Mouse (Mus musculus): ENCODE data around the gene Mab21l1. TPM values are rescaled to one million over a fixed set of nuclear protein-coding genes. Genes with fewer than 3 reads are reported as not detected.

Mab21l1 gene
- polyA plus RNA-seq (2015; fragmentation: Nextera tagmentation; extraction: Ambion mirVana), result 8.8 and 9.4 TPM in 2 replicates

- Histone ChIP-seq H3K9ac (ENCODE audit: low read depth, low read length) (peak within 1 kb of the TSS; percentile 43; the same call in 1 of the 2 replicates), H3K27ac (ENCODE audit: low read length) (0 out of 2 replicates have a peak within 1 kb of the TSS, but pooled peaks have one; percentile 28)
Measured at GRCm38 (mm10) chr3:55782056-55782687, at the start of gene Mab21l1. Gene Mab21l1 (plus strand): TSS chr3:55782510.

GRCm38 (mm10) chr3:55733665-55734064, 48.6 kb upstream of the Mab21l1 start:
- Histone ChIP-seq H3K4me3 (ENCODE audit: low read length) (no peak overlapping the region), H3K27ac (ENCODE audit: low read length) (no peak overlapping the region), H3K27me3 (replicated peaks; ENCODE audit: control insufficient read depth, insufficient read depth, low read length) (no peaks in the 10 kb centered on the region), H3K9me3 (ENCODE audit: control insufficient read depth, low read length) (no peaks in the 10 kb centered on the region), H3K4me1 (ENCODE audit: control insufficient read depth, insufficient read depth, low read length) (no peaks in the 10 kb centered on the region), H3K36me3 (ENCODE audit: control insufficient read depth, insufficient read depth, low read length) (no peaks in the 10 kb centered on the region), H3K4me2 (ENCODE audit: low read depth, low read length) (no peak overlapping the region), H3K9ac (ENCODE audit: low read depth, low read length) (no peak overlapping the region)
- WGBS, result 79% methylated on average over 6 of the region's 6 CpGs
- no peak for ATAC-seq

More at GRCm38 (mm10) chr3:55782056-55782687, at the start of gene Mab21l1:
- peaks cover 42% of the 10 kb centered on the region for H3K27me3 ChIP-seq (replicated peaks; ENCODE audit: control insufficient read depth, insufficient read depth, low read length)
- peak; percentile 27; the same call in 1 of the 2 replicates for ATAC-seq
- H3K9me3 ChIP-seq (ENCODE audit: control insufficient read depth, low read length), result no peaks in the 10 kb centered on the region
- H3K36me3 ChIP-seq (ENCODE audit: control insufficient read depth, insufficient read depth, low read length), result no peaks in the 10 kb centered on the region
- H3K4me1 ChIP-seq (ENCODE audit: control insufficient read depth, insufficient read depth, low read length), result peaks cover 5% of the 10 kb centered on the region; the same call in 1 of the 2 replicates
- H3K4me3 ChIP-seq (ENCODE audit: low read length), result peak within 1 kb of the TSS; percentile 38
- peak within 1 kb of the TSS; percentile 36 for H3K4me2 ChIP-seq (ENCODE audit: low read depth, low read length)
- WGBS, result 36% methylated on average over 16 of the region's 16 CpGs

DNA sequence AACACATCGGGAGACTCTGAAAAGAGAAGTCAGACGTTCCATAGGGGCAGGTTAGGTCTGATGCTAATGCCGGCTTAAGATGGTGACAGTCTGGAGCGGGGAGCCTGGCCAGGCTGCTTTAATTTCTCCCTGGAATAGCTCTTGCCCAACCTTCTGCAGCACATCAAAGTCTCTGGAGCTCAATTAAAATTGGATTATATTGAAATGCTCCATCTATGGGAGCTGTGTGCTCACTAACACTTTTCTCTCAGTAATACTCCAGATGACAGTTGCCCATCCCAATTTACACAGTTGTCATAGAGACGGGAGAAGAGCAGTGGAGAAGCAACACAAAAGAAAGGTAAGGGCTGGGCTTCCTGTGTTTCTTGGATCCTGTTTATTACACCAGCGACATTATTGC, 40.9 kb upstream of the Mab21l1 start:
- 67% methylated on average over 6 of the region's 6 CpGs for WGBS
- H3K27ac ChIP-seq (ENCODE audit: low read length), result no peak overlapping the region
- H3K27me3 ChIP-seq (replicated peaks; ENCODE audit: control insufficient read depth, insufficient read depth, low read length), result no peaks in the 10 kb centered on the region
- H3K4me2 ChIP-seq (ENCODE audit: low read depth, low read length), result no peak overlapping the region
- H3K4me1 ChIP-seq (ENCODE audit: control insufficient read depth, insufficient read depth, low read length), result no peaks in the 10 kb centered on the region
- no peak overlapping the region for H3K4me3 ChIP-seq (ENCODE audit: low read length)
- H3K9ac ChIP-seq (ENCODE audit: low read depth, low read length), result no peak overlapping the region
- no peaks in the 10 kb centered on the region for H3K9me3 ChIP-seq (ENCODE audit: control insufficient read depth, low read length)
- no peak for ATAC-seq
- no peaks in the 10 kb centered on the region for H3K36me3 ChIP-seq (ENCODE audit: control insufficient read depth, insufficient read depth, low read length)

DNA sequence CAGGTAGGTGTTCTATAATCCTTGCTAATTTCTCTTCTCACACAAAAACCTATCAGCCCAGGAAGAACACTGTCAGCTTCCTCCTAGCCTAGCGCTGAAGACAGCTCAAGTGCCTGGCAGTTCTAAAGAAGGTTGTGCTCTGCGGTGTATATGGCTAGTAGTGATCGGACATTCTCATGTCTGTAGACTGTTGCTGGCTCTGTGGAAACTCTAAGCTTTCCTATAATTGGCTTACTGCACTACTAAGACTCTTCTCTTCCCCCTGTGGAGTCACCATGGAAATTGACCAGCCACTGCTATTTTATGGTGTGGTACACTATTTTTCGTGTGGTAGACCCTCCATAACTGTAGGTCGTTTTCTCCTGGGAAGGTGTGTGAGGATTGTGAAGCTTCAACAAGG, 40.1 kb upstream of the Mab21l1 start:
- Histone ChIP-seq H3K9ac (ENCODE audit: low read depth, low read length) (no peak overlapping the region), H3K4me1 (ENCODE audit: control insufficient read depth, insufficient read depth, low read length) (no peaks in the 10 kb centered on the region), H3K4me2 (ENCODE audit: low read depth, low read length) (no peak overlapping the region), H3K9me3 (ENCODE audit: control insufficient read depth, low read length) (no peaks in the 10 kb centered on the region), H3K27me3 (replicated peaks; ENCODE audit: control insufficient read depth, insufficient read depth, low read length) (no peaks in the 10 kb centered on the region), H3K36me3 (ENCODE audit: control insufficient read depth, insufficient read depth, low read length) (no peaks in the 10 kb centered on the region), H3K27ac (ENCODE audit: low read length) (no peak overlapping the region), H3K4me3 (ENCODE audit: low read length) (no peak overlapping the region)
- WGBS, result 80% methylated on average over 5 of the region's 5 CpGs
- ATAC-seq, result no peak

DNA sequence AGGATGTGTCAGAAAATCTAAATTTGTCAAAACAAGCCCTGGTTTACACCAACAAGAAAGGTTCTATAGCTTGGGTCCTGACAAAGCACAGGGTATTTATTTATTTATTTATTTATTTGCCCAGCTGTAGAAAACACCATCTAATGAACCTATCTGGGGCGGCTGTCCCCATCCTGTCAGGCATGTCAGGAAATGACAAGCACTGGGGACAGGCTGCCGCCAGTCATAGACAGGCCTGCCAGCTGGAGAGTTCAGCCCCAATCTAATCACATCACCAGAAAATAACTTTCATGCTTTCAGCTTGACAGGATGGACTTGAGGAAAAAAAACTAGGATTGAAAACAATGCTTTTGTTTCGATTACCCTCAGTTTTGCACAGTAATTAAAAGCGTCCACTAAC, 39.7 kb upstream of the Mab21l1 start:
- no peak overlapping the region for H3K9ac ChIP-seq (ENCODE audit: low read depth, low read length)
- 79% methylated on average over 4 of the region's 4 CpGs for WGBS

GRCm38 (mm10) chr3:55743885-55744284, 38.4 kb upstream of the Mab21l1 start:
- Histone ChIP-seq H3K4me2 (ENCODE audit: low read depth, low read length) (no peak overlapping the region), H3K27me3 (replicated peaks; ENCODE audit: control insufficient read depth, insufficient read depth, low read length) (no peaks in the 10 kb centered on the region), H3K27ac (ENCODE audit: low read length) (no peak overlapping the region), H3K9ac (ENCODE audit: low read depth, low read length) (no peak overlapping the region), H3K4me1 (ENCODE audit: control insufficient read depth, insufficient read depth, low read length) (no peaks in the 10 kb centered on the region), H3K9me3 (ENCODE audit: control insufficient read depth, low read length) (no peaks in the 10 kb centered on the region), H3K36me3 (ENCODE audit: control insufficient read depth, insufficient read depth, low read length) (no peaks in the 10 kb centered on the region), H3K4me3 (ENCODE audit: low read length) (no peak overlapping the region)
- no peak for ATAC-seq
- 85% methylated on average over 5 of the region's 5 CpGs for WGBS

More for the DNA sequence above, 39.7 kb upstream of the Mab21l1 start:
- ATAC-seq, result no peak
- H3K27me3 ChIP-seq (replicated peaks; ENCODE audit: control insufficient read depth, insufficient read depth, low read length), result no peaks in the 10 kb centered on the region
- no peaks in the 10 kb centered on the region for H3K4me1 ChIP-seq (ENCODE audit: control insufficient read depth, insufficient read depth, low read length)
- no peaks in the 10 kb centered on the region for H3K36me3 ChIP-seq (ENCODE audit: control insufficient read depth, insufficient read depth, low read length)
- no peak overlapping the region for H3K4me3 ChIP-seq (ENCODE audit: low read length)
- H3K4me2 ChIP-seq (ENCODE audit: low read depth, low read length), result no peak overlapping the region
- H3K9me3 ChIP-seq (ENCODE audit: control insufficient read depth, low read length), result no peaks in the 10 kb centered on the region
- no peak overlapping the region for H3K27ac ChIP-seq (ENCODE audit: low read length)

GRCm38 (mm10) chr3:55750445-55751065, 31.8 kb upstream of the Mab21l1 start:
- H3K4me2 ChIP-seq (ENCODE audit: low read depth, low read length), result no peak overlapping the region
- no peaks in the 10 kb centered on the region for H3K4me1 ChIP-seq (ENCODE audit: control insufficient read depth, insufficient read depth, low read length)
- no peak overlapping the region for H3K27ac ChIP-seq (ENCODE audit: low read length)
- H3K27me3 ChIP-seq (replicated peaks; ENCODE audit: control insufficient read depth, insufficient read depth, low read length), result no peaks in the 10 kb centered on the region
- no peaks in the 10 kb centered on the region for H3K9me3 ChIP-seq (ENCODE audit: control insufficient read depth, low read length)
- 65% methylated on average over 11 of the region's 11 CpGs for WGBS
- H3K9ac ChIP-seq (ENCODE audit: low read depth, low read length), result no peak overlapping the region
- ATAC-seq, result no peak
- H3K4me3 ChIP-seq (ENCODE audit: low read length), result no peak overlapping the region
- no peaks in the 10 kb centered on the region for H3K36me3 ChIP-seq (ENCODE audit: control insufficient read depth, insufficient read depth, low read length)

DNA sequence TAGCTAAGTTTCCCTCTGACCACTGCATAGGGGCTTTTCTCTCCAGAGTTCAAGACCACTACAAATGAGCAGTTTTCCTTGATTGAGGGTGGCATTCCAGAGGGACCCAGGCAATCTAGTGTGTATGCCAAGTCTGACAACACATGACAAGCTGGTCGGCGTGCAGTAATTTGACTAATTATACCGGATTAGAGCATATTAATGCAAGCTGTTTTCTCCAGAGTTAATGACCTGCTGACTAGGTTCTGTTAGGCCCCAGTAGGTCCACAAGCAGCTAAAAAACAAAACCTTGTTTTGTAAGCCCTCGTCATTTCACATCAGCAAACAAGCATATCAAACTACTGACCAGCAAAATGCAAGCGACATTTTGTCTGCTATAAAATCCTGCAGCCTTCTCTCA, 30.9 kb upstream of the Mab21l1 start:
- H3K4me1 ChIP-seq (ENCODE audit: control insufficient read depth, insufficient read depth, low read length), result no peaks in the 10 kb centered on the region
- H3K27ac ChIP-seq (ENCODE audit: low read length), result no peak overlapping the region
- H3K36me3 ChIP-seq (ENCODE audit: control insufficient read depth, insufficient read depth, low read length), result no peaks in the 10 kb centered on the region
- no peaks in the 10 kb centered on the region for H3K9me3 ChIP-seq (ENCODE audit: control insufficient read depth, low read length)
- no peak overlapping the region for H3K4me2 ChIP-seq (ENCODE audit: low read depth, low read length)
- no peak for ATAC-seq
- WGBS, result 75% methylated on average over 5 of the region's 5 CpGs
- no peak overlapping the region for H3K4me3 ChIP-seq (ENCODE audit: low read length)
- no peaks in the 10 kb centered on the region for H3K27me3 ChIP-seq (replicated peaks; ENCODE audit: control insufficient read depth, insufficient read depth, low read length)
- H3K9ac ChIP-seq (ENCODE audit: low read depth, low read length), result no peak overlapping the region

DNA sequence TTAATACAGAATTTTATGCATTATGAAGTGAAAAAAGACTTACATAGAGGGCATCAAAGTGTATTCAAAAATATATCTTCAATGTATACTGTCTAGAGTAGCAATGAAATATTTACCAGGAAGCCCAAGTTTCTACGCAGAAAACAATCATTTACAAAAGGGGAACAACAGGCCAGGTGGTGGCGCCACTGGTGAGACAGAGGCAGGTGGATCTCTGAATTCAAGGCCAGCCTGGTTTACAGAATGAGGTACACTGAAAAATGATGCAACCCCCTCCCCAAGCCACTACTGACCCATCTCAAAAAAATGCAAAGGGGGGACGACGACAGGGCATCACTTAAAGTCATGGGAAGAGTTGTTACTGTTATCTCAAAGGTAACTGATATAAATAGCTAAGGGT, 29.8 kb upstream of the Mab21l1 start:
- 82% methylated on average over 4 of the region's 4 CpGs for WGBS
- Histone ChIP-seq H3K4me3 (ENCODE audit: low read length) (no peak overlapping the region), H3K4me2 (ENCODE audit: low read depth, low read length) (no peak overlapping the region), H3K9ac (ENCODE audit: low read depth, low read length) (no peak overlapping the region), H3K9me3 (ENCODE audit: control insufficient read depth, low read length) (no peaks in the 10 kb centered on the region), H3K27me3 (replicated peaks; ENCODE audit: control insufficient read depth, insufficient read depth, low read length) (no peaks in the 10 kb centered on the region), H3K36me3 (ENCODE audit: control insufficient read depth, insufficient read depth, low read length) (no peaks in the 10 kb centered on the region), H3K4me1 (ENCODE audit: control insufficient read depth, insufficient read depth, low read length) (no peaks in the 10 kb centered on the region), H3K27ac (ENCODE audit: low read length) (no peak overlapping the region)
- no peak for ATAC-seq
